Mouse (Mus musculus): ENCODE results near the gene Ptprb.

Ptprb gene

GRCm38 (mm10) chr10:116374111-116374510 is 98.8 kb downstream of the Ptprb start:
- DNase-seq (ENCODE audit: low spot score), result no peak

DNA sequence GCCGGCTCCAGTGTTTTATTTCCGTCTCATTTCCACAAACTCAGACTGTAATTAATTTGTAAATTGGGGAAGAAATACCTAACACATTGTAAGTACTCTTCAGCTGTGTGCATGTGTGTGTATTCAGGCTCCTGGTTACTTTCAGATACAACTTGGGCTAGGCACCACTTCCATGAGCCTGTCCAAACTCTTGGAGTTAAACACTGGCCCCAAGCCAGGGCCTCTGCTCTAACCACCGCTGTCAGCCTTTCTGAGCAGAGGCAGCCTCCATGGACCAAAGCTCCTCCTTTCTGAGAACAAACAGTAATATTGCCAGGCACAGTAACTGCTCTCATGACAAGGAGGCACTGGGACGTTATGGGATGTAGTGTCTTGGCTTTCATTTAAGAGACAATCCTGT is 101.5 kb downstream of the Ptprb start:
- no peak for DNase-seq (ENCODE audit: low spot score)

- DNase-seq (ENCODE audit: low spot score), result peak; percentile 65
Observed at GRCm38 (mm10) chr10:116382826-116383685, 107.7 kb downstream of the Ptprb start.

- no peak for DNase-seq (ENCODE audit: low spot score)
Observed at GRCm38 (mm10) chr10:116384401-116384800, 109.1 kb downstream of the Ptprb start.

DNA sequence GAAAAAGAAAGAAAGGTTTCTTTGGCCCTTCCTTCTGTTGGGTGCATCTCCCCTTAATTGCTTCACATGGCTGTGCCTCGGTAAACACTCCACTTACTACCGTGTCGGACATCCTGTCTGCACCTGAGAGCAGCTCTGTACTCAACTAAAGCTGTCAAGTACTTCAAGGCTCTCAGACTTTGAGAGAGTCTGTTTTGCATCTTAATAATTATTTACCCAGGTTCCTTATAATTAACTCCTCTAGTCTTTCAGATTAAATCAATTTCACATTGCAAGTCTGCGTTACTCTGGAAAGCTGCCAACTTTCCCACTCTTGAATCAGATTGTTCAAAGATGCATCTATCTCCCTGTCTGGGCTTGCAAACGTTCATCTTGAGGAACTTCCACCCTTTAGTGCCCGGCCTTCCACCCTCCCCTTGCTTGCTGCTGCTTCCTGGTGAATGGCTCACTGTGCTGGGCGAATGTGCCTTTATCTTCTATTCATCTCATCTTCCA is 111.1 kb downstream of the Ptprb start:
- DNase-seq (ENCODE audit: low spot score), result no peak

GRCm38 (mm10) chr10:116388840-116389239 is 113.5 kb downstream of the Ptprb start:
- DNase-seq (ENCODE audit: low spot score), result peak; percentile 65

GRCm38 (mm10) chr10:116393790-116394475 is 118.6 kb downstream of the Ptprb start:
- no peak for DNase-seq (ENCODE audit: low spot score)

- DNase-seq (ENCODE audit: low spot score), result no peak
Observed at GRCm38 (mm10) chr10:116394585-116394984, 119.3 kb downstream of the Ptprb start.

- DNase-seq (ENCODE audit: low spot score), result no peak
Observed at GRCm38 (mm10) chr10:116396279-116396678, 121.0 kb downstream of the Ptprb start.

DNA sequence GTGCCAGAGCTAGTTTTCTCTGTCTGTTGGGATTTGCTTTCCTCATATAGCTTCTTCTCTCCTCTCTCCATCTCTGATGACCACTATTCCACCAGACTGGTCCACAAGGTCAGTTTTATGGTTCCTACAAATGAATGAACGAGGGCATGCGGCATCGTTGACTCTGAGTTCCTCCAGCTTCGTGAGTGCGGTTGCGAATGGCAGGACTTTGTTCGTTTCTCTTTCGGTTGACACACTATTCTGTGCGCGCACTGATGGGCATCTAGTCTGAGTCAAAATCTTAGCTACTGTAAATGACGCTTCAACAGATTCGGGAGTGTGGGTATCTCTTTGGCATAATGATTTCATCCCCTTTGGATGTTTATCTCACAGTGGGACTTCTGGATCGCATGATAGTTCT is 121.6 kb downstream of the Ptprb start:
- DNase-seq (ENCODE audit: low spot score), result no peak

- peak; percentile 21 for DNase-seq (ENCODE audit: low spot score)
Observed at GRCm38 (mm10) chr10:116397573-116397972, 122.2 kb downstream of the Ptprb start.

DNA sequence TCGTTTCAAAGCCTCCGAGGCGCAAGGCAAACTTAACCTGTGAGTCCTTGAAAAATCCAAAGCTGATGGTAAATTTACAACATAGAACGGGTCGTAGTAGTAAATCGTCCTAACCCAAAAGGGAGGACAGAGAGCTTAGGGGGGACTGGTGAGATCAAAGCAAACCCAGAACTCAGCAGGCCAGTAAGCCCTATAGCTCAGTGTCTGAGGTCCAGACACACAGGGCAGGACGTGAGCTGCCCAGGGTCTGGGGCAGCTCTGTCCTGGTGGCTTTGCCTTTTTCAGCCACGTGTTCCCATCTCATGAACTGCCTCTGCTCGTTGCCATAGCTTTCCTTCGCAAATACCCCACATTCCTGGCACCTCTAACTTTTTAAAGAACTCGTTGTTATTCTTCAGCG is 122.7 kb downstream of the Ptprb start:
- no peak for DNase-seq (ENCODE audit: low spot score)

GRCm38 (mm10) chr10:116402742-116403425 is 127.6 kb downstream of the Ptprb start:
- no peak for DNase-seq (ENCODE audit: low spot score)

DNA sequence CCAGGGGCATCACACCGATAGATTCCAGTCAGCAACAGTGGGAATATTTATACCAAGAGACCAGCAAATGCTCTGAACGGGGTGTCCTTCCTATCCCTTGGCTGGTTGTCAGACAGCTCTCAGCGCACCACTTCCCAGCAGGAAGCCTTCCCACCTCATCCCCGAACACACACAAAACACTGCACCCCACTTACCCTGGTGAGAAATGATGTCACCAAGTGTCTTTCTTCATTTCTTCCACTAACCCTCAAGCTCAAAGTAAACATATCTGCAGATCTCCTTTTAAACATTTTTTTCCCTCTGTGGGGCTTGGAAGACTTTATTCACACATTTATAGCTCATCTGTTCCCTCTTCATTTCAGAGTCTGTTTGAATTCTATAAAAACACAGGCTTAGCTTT is 128.4 kb downstream of the Ptprb start:
- no peak for DNase-seq (ENCODE audit: low spot score)

GRCm38 (mm10) chr10:116405011-116405410 is 129.7 kb downstream of the Ptprb start:
- no peak for DNase-seq (ENCODE audit: low spot score)

- DNase-seq (ENCODE audit: low spot score), result no peak
Observed at GRCm38 (mm10) chr10:116407684-116408359, 132.5 kb downstream of the Ptprb start.

DNA sequence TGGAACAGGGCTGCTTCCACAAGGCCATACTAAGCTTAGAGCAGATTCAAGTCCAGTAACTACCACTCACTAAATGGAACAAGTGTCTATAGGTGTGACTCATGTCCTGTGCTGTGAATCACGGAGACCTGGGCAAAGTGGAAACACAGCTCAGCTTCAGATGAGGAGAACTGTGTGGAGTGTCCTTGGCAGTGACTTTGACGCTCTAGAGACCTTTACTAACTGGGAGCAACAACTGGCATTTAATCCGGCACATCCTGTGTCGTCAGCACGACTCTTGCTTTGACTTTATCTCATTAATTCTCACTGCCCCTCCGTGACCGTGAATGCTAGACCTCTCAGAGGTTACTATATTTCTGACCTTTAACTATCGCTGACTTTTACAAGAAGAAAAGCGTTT is 135.5 kb downstream of the Ptprb start:
- DNase-seq (ENCODE audit: low spot score), result no peak

GRCm38 (mm10) chr10:116416142-116416541 is 140.8 kb downstream of the Ptprb start:
- no peak for DNase-seq (ENCODE audit: low spot score)

DNA sequence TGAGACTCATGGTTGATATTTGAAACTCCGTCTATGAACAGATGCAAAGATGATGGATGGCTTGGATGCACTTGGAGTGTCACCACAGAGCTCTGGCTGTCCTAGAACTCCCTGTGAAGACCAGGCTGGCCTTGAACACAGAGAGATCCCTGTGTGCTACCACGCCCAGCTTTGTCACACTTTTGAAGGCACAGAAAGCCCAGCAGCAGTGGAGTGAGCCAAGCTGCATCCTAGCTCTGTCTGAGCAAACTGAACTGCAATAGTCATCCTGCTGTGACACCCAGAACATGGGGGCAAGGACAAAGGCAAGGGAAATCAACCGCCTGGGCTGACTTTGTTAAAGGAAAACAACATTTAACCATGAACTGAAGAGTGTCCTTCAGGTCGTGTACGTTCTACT is 141.4 kb downstream of the Ptprb start:
- no peak for DNase-seq (ENCODE audit: low spot score)

DNA sequence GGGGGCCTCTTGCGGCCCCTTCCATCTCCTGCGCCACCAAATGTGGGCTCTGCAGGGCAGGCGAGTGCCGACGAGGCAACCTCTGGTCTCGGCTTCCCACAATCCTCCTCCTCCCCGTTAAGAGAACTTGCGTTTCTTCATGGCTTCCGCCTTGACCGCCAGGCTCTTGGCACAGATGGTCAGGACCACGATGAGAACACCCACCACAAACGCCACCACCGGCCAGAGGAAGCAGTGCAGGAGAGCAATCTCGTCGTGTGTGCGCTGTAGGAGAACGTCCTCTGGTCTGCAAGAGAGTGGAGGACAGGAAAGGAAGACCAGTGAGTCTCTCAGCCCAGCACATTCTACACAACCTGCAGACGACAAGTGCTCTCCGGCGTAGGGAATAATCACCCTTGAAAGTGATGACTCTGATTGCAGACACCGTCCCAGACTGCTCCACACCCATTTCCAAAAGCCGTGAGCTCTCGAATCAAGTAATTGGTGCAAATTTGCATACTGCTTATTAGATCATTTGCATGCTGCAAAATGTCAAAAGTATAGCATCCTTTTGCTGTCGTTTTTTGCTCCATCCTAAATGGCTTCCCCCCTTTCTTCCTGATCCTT is 142.9 kb downstream of the Ptprb start:
- no peak for DNase-seq (ENCODE audit: low spot score)

DNA sequence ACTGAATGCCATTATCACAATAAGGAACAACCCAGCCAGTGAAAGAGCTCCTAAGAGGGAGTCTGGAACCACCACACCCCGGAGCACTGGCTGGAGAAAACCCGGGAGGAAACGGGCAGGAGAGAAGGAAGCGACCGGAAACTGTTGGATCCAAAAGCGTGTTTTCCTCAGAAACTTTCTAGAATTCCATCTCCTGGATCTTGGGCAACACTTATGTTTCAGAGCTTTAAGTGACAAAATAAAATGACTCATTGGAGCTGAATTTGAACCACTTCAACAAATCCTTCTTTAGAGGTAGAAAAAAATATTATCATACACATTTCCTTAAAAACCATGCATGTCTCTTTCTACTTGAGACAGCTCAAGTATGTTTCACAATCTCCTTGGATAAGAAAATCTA is 145.7 kb downstream of the Ptprb start:
- DNase-seq (ENCODE audit: low spot score), result no peak

- DNase-seq (ENCODE audit: low spot score), result no peak
Observed at GRCm38 (mm10) chr10:116422551-116422950, 147.2 kb downstream of the Ptprb start.

Data from embryo, embryonic 10 days (tissue).